Mouse (Mus musculus) midbrain, embryonic 11.5 days (tissue): Measurements from ENCODE around the gene Rab43. TPM values are rescaled to one million over a fixed set of nuclear protein-coding genes. Genes with fewer than 3 reads are reported as not detected.

Experiments used
- ATAC-seq: fragments of 200-750 bp; cut with Nextera tagmentation; 2 replicates; pipeline ENCODE4 v1.8.0; 2017; ENCODE audit warnings: moderate TSS enrichment, moderate library complexity; ENCODE audit not compliant: low FRiP score
- DNase-seq: peaks from one replicate; pipeline ENCODE4 v3.0.0; 2015; ENCODE audit warnings: low spot score; ENCODE audit errors: missing footprints
- H3K27ac ChIP-seq: fragments of 300-500 bp; sonication (generic); 2 replicates; pipeline ENCODE4 v1.5.1; 2014; ENCODE audit warnings: low read depth, low read length
- H3K27me3 ChIP-seq: fragments of 300-500 bp; sonication (generic); 2 replicates; pipeline ENCODE4 v1.6.1; 2014; ENCODE audit warnings: mild to moderate bottlenecking, low read length, moderate library complexity, mixed read lengths; ENCODE audit not compliant: control insufficient read depth, insufficient read depth
- H3K36me3 ChIP-seq: fragments of 300-500 bp; sonication (generic); 2 replicates; pipeline ENCODE4 v1.6.1; 2014; ENCODE audit warnings: mild to moderate bottlenecking, low read length, moderate library complexity, mixed read lengths; ENCODE audit not compliant: control insufficient read depth, insufficient read depth
- H3K4me1 ChIP-seq: fragments of 300-500 bp; sonication (generic); 2 replicates; pipeline ENCODE4 v1.6.1; 2014; ENCODE audit warnings: low read length; ENCODE audit not compliant: control insufficient read depth, insufficient read depth
- H3K4me2 ChIP-seq: fragments of 300-500 bp; sonication (generic); 2 replicates; pipeline ENCODE4 v1.6.1; 2014; ENCODE audit warnings: mild to moderate bottlenecking, moderate library complexity
- H3K4me3 ChIP-seq: fragments of 300-500 bp; sonication (generic); 2 replicates; pipeline ENCODE4 v1.5.1; 2014; ENCODE audit warnings: low read depth, low read length
- H3K9ac ChIP-seq: fragments of 300-500 bp; sonication (generic); 2 replicates; pipeline ENCODE4 v1.6.1; 2014; ENCODE audit warnings: low read length
- H3K9me3 ChIP-seq: fragments of 300-500 bp; sonication (generic); 2 replicates; pipeline ENCODE4 v1.6.1; 2016; ENCODE audit warnings: low read length; ENCODE audit not compliant: control insufficient read depth
- WGBS: fragments of 180-500 bp; shearing (Covaris S2); extraction: QIAGEN DNeasy Blood & Tissue Kit; methylation state at CpG from one replicate; pipeline ENCODE4 v1.1.7; 2014; 5-methylcytosine and 5-hydroxymethylcytosine counted together
- polyA plus RNA-seq: library from polyadenylated mRNA; unstranded; fragments of >200 nt; fragmentation: Nextera tagmentation; extraction: Ambion mirVana; gene quantifications from 2 replicates; pipeline ENCODE4 v1.2.1, GENCODE M21; 2014

The Rab43 gene
- polyA plus RNA-seq, 1 experiment from 2014 or later: 8.0 TPM

GRCm38 (mm10) chr6:87790779-87791480, 21.0 kb downstream of the Rab43 start:
- H3K4me3 ChIP-seq: no peak overlapping the region
- 79% methylated on average over 7 of the region's 7 CpGs for WGBS
- no peaks in the 10 kb centered on the region; the same call in 1 of the 2 replicates for H3K36me3 ChIP-seq
- H3K27me3 ChIP-seq: no peaks in the 10 kb centered on the region
- DNase-seq (peak; percentile 69), ATAC-seq (no peak)
- no peak overlapping the region for H3K4me2 ChIP-seq
- no peak overlapping the region for H3K27ac ChIP-seq
- no peak overlapping the region for H3K9ac ChIP-seq
- H3K9me3 ChIP-seq: no peaks in the 10 kb centered on the region
- peaks cover 4% of the 10 kb centered on the region; the same call in 1 of the 2 replicates for H3K4me1 ChIP-seq

GRCm38 (mm10) chr6:87789791-87790190, 22.2 kb downstream of the Rab43 start:
- Histone ChIP-seq H3K27me3 (no peaks in the 10 kb centered on the region), H3K9ac (no peak overlapping the region), H3K9me3 (no peaks in the 10 kb centered on the region), H3K36me3 (no peaks in the 10 kb centered on the region; the same call in 1 of the 2 replicates), H3K27ac (no peak overlapping the region), H3K4me1 (no peaks in the 10 kb centered on the region), H3K4me3 (no peak overlapping the region), H3K4me2 (no peak overlapping the region)
- DNase-seq (no peak), ATAC-seq (no peak)
- WGBS: 96% methylated on average over 6 of the region's 6 CpGs

GRCm38 (mm10) chr6:87788896-87789587, 22.9 kb downstream of the Rab43 start:
- no peak for DNase-seq
- Histone ChIP-seq H3K4me3 (no peak overlapping the region), H3K9me3 (no peaks in the 10 kb centered on the region), H3K9ac (no peak overlapping the region), H3K27me3 (no peaks in the 10 kb centered on the region), H3K27ac (no peak overlapping the region), H3K4me2 (no peak overlapping the region), H3K4me1 (no peaks in the 10 kb centered on the region), H3K36me3 (no peaks in the 10 kb centered on the region; the same call in 1 of the 2 replicates)
- 74% methylated on average over 5 of the region's 5 CpGs for WGBS
- no peak for ATAC-seq

- H3K4me1 ChIP-seq: no peaks in the 10 kb centered on the region
- no peak overlapping the region for H3K27ac ChIP-seq
Observed at GRCm38 (mm10) chr6:87788266-87788895, 23.6 kb downstream of the Rab43 start.

GRCm38 (mm10) chr6:87787108-87787890, 24.7 kb downstream of the Rab43 start:
- DNase-seq (peak; percentile 77), ATAC-seq (no peak)
- Histone ChIP-seq H3K27me3 (no peaks in the 10 kb centered on the region), H3K27ac (no peak overlapping the region), H3K4me2 (no peak overlapping the region), H3K9ac (no peak overlapping the region), H3K36me3 (no peaks in the 10 kb centered on the region; the same call in 1 of the 2 replicates), H3K9me3 (no peaks in the 10 kb centered on the region), H3K4me1 (no peaks in the 10 kb centered on the region), H3K4me3 (no peak overlapping the region)
- WGBS: 84% methylated on average over 6 of the region's 6 CpGs

More at GRCm38 (mm10) chr6:87788266-87788895, 23.6 kb downstream of the Rab43 start:
- H3K4me2 ChIP-seq: no peak overlapping the region
- H3K9me3 ChIP-seq: no peaks in the 10 kb centered on the region
- H3K9ac ChIP-seq: no peak overlapping the region
- no peak for ATAC-seq
- no peaks in the 10 kb centered on the region for H3K27me3 ChIP-seq
- H3K4me3 ChIP-seq: no peak overlapping the region
- no peaks in the 10 kb centered on the region; the same call in 1 of the 2 replicates for H3K36me3 ChIP-seq
- WGBS: 93% methylated on average over 9 of the region's 9 CpGs
- DNase-seq: no peak

GRCm38 (mm10) chr6:87786621-87787020, 25.3 kb downstream of the Rab43 start:
- 86% methylated on average over 5 of the region's 5 CpGs for WGBS
- Histone ChIP-seq H3K9ac (no peak overlapping the region), H3K27ac (no peak overlapping the region), H3K4me3 (no peak overlapping the region), H3K4me2 (no peak overlapping the region), H3K4me1 (no peaks in the 10 kb centered on the region), H3K36me3 (no peaks in the 10 kb centered on the region; the same call in 1 of the 2 replicates), H3K27me3 (no peaks in the 10 kb centered on the region), H3K9me3 (no peaks in the 10 kb centered on the region)
- DNase-seq (no peak), ATAC-seq (no peak)

- Histone ChIP-seq H3K4me3 (no peak overlapping the region), H3K36me3 (no peaks in the 10 kb centered on the region), H3K9ac (no peak overlapping the region), H3K4me1 (no peaks in the 10 kb centered on the region), H3K27ac (no peak overlapping the region), H3K4me2 (no peak overlapping the region), H3K9me3 (no peaks in the 10 kb centered on the region), H3K27me3 (no peaks in the 10 kb centered on the region)
- WGBS: 82% methylated on average over 8 of the region's 8 CpGs
- ATAC-seq (no peak), DNase-seq (no peak)
Observed at GRCm38 (mm10) chr6:87784033-87784432, 27.9 kb downstream of the Rab43 start.

- Histone ChIP-seq H3K27me3 (no peaks in the 10 kb centered on the region), H3K4me3 (no peak overlapping the region), H3K4me2 (no peak overlapping the region), H3K9me3 (no peaks in the 10 kb centered on the region), H3K9ac (no peak overlapping the region), H3K4me1 (no peaks in the 10 kb centered on the region), H3K36me3 (no peaks in the 10 kb centered on the region), H3K27ac (no peak overlapping the region)
- 81% methylated on average over 10 of the region's 10 CpGs for WGBS
- no peak for DNase-seq
- ATAC-seq: no peak
Observed at GRCm38 (mm10) chr6:87780546-87781301, 31.2 kb downstream of the Rab43 start.
